Mouse (Mus musculus) gastrocnemius, postnatal 10 days (tissue): ENCODE measurements at regions not wholly inside any gene's neighbourhood (a gene's known extent, or its start where the extent isn't known, plus 50 kb on each side); places are given as distances from the start of the nearest gene placed in this dataset.

Experiments used
- DNase-seq: peaks from one replicate; pipeline ENCODE4 v3.0.0; 2021; ENCODE audit warnings: mixed read lengths

DNA sequence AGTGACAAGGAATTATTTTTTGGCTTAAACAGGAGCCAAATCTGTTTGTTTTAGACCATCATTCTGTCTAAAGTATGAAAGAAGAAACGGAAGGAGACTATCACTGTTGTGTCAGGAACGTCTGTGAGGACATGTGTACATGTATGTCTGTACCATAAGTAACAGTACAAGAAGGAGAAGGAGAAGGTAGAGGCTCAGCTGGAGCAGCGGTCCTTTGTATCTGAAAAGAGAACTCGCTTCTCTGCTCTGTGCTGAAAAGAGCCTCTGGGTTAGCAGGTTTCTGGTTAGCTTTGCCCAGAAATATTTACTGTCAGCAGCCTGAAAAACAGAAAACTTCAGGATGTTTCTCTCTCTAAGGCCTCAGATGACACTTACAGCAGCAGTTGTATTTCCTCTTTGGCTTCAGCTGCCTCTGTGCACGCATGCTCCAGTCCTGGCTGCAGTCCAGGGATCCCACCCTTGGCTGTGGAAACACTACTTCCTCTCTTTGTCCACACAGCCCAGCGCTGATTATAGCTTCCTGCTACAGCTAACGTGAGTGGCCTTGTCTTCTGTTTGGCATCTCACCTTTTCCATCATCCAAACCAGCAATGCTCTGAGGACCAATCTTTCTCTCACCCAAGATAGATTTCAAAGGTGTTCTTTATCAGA is 351.7 kb upstream of the Actbl2 start:
- peak; percentile 89 for DNase-seq

- DNase-seq = peak; percentile 38
Measured at GRCm38 (mm10) chr13:110907319-110907955, 347.4 kb upstream of the Actbl2 start.

DNA sequence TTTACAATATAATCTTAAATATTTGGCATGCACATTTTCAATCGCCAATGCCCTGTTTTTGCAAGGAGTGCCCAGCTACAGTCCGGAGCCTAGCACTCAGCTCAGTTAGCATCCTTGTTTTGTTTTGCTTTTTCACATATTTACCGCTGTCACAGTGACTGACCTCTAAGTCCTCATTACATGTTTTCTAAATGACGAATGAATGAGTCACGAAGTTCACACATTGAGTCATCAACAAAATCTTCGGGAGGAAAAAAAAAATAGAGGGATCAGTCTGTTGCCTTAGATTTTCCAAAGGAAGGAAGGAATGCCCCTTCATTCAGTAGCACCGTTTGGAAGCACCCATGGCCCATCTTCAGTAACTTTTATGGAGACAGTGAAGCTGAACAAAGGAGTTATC is 342.9 kb upstream of the Actbl2 start:
- no peak for DNase-seq

DNA sequence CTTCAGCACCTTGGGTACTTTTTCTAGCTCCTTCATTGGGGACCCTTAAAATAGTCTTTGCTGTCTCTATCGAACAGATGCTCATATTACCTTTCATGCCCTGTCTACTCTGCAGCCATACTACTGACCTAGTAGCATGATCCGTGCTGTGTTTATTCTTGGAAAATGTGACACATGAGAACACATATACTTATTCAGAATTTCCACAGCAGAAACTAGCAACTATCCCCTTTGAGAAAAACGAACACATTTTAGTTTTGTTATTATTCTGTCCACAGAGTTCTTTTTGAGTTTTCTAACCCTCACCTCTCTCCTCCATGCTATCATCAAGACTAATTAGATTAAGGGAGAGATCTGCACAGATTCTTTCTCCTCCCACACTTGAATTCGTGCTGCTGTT is 341.6 kb upstream of the Actbl2 start:
- no peak for DNase-seq

- DNase-seq = no peak
Measured at GRCm38 (mm10) chr13:110913687-110914086, 341.1 kb upstream of the Actbl2 start.

- no peak for DNase-seq
Measured at GRCm38 (mm10) chr13:110915161-110915560, 339.7 kb upstream of the Actbl2 start.

- no peak for DNase-seq
Measured at GRCm38 (mm10) chr13:110923936-110924335, 330.9 kb upstream of the Actbl2 start.

DNA sequence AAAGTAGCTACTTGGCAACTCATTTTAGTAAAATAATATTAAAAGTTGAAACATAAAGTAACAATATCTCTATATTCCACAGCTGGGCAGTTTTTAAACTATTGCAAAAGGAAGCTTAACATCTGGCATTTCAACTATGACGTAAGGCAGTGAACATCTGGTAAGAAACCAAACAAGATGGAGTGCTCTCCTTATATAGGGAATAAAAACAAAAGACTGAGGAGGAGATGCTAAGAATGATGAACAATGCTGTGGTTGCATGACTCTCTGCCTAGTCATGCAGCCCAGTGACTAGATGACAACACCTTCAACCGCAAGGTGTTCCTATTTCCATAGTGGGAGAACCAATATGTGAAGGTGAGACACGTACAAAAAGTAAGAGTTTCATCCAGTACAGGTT is 329.9 kb upstream of the Actbl2 start:
- DNase-seq = no peak

DNA sequence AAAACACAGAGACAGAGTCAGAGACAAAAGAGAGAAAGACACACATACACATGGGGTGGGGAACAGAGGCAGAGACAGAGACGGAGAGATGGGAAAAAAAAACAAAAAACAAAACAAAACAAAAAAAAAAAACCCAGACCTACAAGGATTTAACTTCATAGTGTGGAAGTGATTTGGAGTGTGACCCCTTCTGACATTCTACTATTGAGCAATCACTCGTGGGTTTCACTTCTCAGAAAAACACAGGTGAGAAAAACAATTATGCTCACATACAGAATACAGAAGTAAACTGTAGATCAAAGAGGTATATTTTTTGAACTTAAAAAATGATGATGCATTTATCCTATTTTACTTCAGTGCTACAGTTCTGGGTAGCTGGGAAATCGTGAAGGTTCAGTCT is 326.7 kb upstream of the Actbl2 start:
- DNase-seq = no peak

DNA sequence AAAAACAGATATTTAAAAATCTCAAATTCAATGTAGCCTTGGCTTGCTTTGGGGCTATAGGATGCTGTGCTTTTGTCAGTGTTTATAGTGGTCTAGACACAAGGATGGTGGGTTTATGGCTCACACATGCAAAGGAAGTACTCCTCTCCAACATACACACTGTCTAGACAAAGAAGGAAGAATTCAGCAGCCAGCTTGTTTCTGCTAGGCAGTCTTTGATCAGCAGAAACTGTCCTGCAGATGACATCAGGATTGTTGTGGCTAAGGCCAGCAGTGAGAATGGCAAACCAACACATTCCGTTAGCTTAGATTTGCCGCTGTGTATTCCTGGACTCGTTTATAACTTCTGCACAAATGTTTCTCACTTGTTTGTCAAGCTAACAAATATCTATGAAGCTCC is 325.9 kb upstream of the Actbl2 start:
- no peak for DNase-seq

- DNase-seq = no peak
Measured at GRCm38 (mm10) chr13:110929579-110929978, 325.2 kb upstream of the Actbl2 start.

DNA sequence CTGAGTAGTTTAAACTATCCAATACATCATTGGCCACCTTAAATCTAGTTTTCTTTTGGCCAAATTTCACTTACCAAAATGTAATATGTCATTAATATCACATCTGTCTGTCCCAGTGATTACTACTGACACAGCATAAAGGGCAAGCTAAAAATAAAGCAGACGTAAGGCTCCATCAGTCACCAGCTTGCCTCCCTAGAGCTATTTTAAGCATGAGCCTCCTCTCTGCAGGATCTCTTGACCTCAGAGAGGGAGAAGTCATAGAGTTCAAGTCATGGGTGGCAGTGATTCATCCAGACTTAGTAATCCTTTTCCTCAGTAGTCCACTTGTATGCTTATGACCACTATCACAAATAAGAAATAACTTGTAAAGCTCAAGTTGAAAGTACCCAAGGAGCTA is 313.2 kb upstream of the Actbl2 start:
- no peak for DNase-seq

DNA sequence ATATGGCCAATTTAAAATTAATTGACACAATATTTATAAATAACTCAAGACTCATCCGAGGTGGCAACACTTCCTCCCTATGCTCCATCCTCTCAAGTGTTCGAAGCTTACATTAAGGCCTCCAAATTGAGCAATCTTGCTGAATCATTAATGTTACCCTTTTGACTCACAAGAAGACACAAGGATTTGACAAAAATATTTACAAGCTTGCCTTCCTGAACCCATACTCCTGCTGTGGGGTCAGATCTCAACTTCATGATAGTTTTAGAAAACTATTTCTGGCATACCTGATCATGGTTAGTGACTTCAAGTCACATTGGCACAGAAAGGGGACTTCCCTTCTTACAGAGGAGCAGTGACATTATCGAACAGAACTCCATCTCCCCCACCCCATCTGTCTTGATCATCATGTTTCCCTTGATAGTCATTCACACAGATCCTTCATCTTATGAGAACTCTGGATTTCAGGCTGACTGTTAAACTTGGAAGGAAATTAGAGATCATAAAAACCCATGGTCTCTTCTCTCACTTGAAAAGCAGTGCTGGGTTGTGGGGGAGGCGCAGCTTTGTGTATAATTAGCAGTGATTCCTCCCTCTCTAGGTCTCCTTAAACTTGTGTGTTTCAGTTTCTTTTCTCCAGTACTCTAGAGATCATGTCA is 311.7 kb upstream of the Actbl2 start:
- no peak for DNase-seq

DNA sequence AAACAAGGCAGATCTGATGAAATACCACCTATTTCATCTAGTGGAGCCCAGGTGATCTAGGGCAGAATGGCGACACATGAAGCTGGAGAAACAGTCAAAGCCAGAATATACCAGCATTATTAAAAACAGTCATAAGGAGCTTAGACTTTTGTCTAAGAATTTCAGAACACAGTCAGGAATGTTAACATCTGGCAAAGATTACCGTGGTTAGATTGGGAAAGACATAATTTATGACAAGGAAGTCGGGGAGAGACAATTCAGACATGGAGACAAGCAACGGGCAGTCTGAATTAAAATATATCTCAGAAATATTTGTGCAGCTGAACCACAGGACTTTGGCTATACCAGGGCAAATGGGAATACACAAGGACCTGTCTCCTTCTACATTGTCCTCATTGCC is 310.8 kb upstream of the Actbl2 start:
- no peak for DNase-seq

- DNase-seq = no peak
Measured at GRCm38 (mm10) chr13:110944683-110945082, 310.1 kb upstream of the Actbl2 start.

- DNase-seq = no peak
Measured at GRCm38 (mm10) chr13:110960212-110960611, 294.6 kb upstream of the Actbl2 start.

DNA sequence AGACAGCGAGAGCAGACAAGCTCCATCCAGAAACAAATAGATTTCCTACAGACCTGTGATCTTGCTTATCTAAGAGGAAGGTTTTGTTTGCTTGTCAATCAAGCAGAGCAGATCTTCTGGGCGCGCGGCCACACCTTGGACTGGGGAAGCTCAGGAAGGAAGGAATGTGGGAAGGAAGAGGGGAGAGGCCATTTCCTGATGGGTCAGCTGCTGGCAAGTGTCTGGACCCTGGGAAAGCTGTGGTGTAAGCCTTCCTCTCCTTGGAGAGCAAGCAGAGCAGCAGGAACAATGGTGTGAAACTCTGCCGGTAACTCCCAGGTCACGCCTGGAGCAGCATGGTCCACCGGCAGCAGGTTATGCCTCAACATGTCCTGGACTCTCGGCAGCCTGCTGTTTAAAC is 287.7 kb upstream of the Actbl2 start:
- peak; percentile 15 for DNase-seq

DNA sequence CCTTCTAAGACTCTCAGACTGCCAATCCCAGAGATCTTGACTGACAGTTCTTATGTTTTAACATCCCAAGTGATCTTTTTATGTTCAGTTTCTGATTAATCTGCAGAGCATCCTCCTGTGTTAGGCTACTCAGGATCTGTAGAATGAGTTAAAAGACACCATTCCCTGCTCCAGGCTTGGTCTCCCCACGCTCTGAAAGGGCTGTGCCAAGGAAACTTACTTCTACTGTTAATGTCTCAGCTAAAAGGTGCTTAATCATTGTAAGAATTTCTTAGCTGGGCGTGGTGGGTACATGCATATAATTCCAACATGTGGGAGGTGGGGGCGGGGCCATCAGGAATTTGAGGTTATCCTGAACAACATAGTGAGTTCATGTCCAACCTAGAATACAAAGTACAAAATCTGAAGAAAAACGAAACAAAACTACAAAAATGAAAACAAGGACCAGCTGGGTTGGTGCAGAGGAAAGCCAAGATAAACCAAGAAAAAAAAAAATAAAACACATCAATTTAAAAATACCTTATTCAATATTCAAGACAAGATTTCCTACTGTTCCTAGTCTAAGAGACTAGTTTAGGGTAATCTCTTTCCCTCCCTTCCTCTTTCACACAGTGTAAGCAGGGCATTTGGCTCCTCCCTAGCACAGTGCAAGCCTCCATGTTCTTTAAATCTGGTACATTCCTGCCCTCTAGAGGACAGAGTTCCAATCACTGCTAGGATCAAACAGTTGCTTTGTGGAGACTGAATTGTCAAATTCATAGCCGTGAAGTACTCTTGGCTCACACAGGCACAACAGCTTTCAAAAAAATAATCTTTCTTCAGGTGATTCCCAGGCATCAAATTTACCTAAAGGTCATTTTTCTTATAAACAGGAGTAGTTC is 286.9 kb upstream of the Actbl2 start:
- DNase-seq = peak; percentile 16

DNA sequence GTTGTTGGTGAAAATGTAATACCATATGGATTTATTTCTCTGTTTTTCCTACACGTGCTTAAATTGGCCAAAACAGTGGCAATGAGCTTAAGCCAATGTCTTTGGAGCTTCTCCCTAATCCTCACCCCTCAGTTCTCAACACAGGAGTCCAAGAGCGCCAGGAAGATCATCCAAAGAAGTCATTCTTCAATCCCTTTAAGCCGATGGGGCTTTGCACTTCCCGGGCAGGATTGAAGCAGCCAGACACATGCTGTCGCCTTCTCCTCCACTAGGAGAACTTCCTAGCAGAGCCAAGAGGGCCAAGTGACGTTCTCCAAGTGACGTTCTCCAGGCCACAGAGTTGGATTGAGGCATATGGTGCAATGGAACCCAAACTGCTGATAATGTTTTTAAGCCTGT is 286.3 kb upstream of the Actbl2 start:
- peak; percentile 12 for DNase-seq

DNA sequence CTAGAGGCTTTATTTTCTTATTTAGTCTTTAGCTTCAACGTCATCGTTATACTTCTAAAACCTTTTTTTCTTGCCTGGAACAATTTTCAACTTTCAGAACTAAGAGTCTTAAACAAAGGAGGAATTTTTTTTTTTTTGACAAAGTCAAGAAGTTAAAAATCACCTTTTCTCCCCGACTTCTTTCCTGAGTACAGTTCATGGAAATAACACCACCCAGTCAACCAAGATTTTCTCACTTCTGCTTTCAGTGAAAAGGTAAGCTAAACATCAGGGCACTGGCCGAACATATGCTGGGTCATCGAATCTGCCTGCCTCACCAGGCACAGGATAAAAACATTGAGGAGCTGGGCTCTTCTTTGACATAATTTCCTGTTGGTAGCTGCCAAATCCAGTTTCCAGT is 277.4 kb upstream of the Actbl2 start:
- no peak for DNase-seq

DNA sequence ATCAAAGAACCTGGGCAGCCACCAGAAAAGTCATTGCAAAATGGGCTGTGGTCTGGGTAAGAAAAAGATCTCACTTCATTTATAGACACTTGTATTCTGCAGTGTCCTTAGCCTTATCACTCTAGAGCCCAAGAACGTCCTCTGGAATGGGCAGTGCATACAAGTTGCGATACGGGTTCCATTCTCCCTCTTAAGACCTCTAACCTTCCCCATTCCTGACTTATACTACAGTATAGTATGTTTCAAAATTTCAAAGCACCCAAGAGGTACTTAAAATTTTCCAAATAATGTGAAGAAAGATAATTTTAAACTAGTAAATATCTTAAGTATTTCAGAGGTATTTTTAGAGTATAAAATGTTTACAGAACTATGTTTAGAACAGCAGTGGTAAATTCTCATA is 276.8 kb upstream of the Actbl2 start:
- DNase-seq = no peak

- DNase-seq = no peak
Measured at GRCm38 (mm10) chr13:110990677-110991076, 264.1 kb upstream of the Actbl2 start.

GRCm38 (mm10) chr13:110991121-110991520 is 263.7 kb upstream of the Actbl2 start:
- DNase-seq = no peak
